Mouse (Mus musculus) adrenal gland, postnatal 10 days (tissue): ENCODE data around the gene Kctd20. TPM values are rescaled to one million over a fixed set of nuclear protein-coding genes. Genes with fewer than 3 reads are reported as not detected.

Experiments
- DNase-seq: peaks from one replicate; pipeline ENCODE4 v3.0.0; 2021; ENCODE audit warnings: mixed read lengths
- long read RNA-seq, 2 experiments: library from polyadenylated mRNA; stranded (forward); transcript quantifications; one replicate each; pipeline ENCODE4 v2.0.0; 2021
- total RNA-seq, 2 experiments: library from RNA; stranded (reverse); gene quantifications; 2 replicates each; pipeline ENCODE4 v1.2.3; 2021

Gene Kctd20
- 10 to 100 TPM; 76.1 to 76.7 TPM for total RNA-seq
- long read RNA-seq, experiment 1, full-length matches to known transcripts: 70 of 91 reads
- long read RNA-seq, experiment 1, partial matches to known transcripts: 12 of 91 reads
- long read RNA-seq, experiment 1, other reads (novel, unspliced or antisense): 9 of 91 reads
- long read RNA-seq, experiment 2, full-length matches to known transcripts: 61 of 77 reads
- long read RNA-seq, experiment 2, partial matches to known transcripts: 4 of 77 reads
- long read RNA-seq, experiment 2, other reads (novel, unspliced or antisense): 12 of 77 reads

- peak; percentile 98 for DNase-seq
These were observed at the start of gene Kctd20 for GRCm38 (mm10) chr17:28951831-28952799. Kctd20 (plus strand) TSS chr17:28951950.

GRCm38 (mm10) chr17:28904546-28905376 lies 47.0 kb upstream of the Kctd20 start:
- peak; percentile 85 for DNase-seq

- DNase-seq: no peak
These were observed 46.3 kb upstream of the Kctd20 start for GRCm38 (mm10) chr17:28905377-28905916.

DNA sequence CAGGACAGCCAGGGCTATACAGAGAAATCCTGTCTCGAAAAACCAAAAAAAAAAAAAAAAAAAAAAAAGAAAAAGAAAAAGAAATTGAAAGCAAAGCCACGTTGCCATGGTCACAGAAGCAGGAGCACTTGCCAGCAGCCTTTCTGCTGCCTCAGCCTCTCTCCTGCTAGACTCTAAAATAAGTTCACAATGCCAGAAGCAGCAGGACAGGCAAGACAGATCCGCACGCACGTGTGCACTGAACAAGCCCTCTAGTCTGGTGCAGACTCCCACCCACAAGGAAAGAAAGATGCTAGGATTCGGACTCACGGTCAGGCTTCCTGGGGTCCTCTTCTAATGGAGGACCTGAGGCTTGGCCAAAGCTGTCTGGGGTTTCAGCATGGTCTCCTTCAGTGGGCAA lies 43.8 kb upstream of the Kctd20 start:
- DNase-seq: no peak

DNA sequence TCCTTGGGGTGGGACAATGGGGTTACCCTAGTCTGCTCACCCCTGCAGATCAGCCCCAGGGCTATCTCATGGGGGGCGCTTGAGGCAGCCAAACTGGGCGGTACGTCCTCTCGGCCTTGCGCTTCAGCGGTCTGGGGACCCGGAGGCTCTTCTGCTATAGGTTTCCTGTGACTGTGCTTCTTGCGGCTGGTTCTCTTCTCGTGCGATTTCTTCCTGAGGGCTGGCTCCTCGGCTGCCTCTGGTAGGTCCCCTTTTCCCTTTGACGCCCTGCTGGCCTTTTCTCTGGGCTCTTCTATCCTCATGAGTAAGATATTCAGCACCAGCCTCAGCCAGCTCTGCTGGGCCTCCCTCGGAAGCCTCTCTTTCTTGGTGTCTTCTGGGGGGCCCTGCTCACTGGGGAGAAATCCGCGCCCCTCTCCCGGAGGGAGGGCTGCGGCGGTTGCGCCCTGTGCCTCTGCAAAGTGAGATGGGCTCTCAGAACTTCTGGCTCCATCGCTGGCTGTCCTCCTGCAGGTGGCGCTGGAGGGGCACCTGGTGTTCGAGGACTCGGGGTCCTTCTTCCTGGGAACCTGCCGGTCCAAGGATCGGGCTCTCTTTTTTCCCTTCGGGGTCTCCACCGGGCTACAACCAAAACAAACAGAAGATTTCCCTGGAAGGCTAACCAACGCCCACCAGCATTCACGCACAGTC lies 42.4 kb upstream of the Kctd20 start:
- DNase-seq: peak; percentile 75

DNA sequence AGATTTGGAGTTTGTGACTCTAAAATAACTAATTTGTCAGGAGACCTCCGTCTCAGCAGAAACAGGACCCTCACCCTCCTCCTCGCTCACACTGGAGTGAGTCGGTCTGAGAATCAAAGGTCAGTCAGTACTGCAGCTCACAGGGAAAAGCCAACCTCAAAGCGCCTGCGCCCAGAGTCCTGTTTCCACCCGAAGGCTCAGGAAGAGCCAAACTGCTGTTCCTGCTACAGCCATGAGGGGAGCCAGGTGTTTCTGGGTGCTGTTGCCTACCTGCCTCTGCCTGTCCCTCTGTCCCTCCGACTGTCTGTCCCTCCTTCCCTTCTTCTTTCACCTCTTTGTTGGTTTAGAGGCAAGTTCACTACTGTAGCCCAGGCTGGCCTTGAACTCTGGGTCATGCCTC lies 41.6 kb upstream of the Kctd20 start:
- no peak for DNase-seq

DNA sequence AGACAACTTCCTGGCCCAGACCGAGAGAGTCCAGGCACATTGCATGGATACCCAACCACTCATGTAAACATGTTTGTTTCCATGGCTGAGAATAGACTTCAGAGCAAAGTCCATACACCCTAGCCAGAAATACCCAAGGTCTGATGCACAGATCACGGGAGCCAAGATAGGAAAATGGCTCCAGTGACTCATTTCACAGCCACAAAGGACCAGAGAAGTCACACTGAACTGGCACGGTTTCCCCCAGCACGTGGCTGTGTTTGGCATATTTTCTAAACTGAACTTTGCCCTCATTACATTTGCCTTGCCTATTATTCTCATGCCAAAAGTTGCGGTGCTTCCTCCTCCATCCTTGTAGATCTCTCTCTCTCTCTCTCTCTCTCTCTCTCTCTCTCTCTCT lies 38.5 kb upstream of the Kctd20 start:
- peak; percentile 67 for DNase-seq

- DNase-seq: peak; percentile 44
These were observed 37.8 kb upstream of the Kctd20 start for GRCm38 (mm10) chr17:28913940-28914339.

DNA sequence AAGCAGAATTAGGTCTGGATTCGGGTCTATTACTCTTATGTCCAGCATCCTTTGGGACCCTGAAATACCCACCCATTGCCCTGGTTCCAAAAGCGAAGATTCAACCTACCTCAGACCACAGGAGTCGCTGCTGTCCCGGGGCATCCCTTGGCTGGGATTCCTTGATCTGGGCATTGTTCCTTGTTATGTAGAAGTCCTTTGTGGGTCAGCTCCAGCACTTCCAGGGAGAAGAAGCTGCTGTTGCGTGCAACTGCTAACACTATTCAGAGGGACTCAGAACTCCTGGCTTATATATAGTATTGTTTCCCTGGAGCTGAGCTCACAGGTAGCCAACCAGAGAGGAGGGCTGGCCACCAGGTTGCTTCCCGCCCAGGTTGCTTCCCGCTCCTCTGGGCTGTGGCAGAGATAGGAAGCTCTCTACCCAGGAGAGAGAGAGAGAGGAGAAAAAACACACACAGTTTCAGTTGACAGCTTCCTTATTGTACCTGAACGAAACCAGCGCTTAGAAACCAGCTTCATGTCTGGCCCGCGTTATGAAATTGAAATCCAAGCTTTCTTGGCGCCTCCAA lies 36.6 kb upstream of the Kctd20 start, which contains the start of gene 4930539E08Rik:
TSS of gene 4930539E08Rik (minus strand) at position 265 of the 569 bp plus-strand sequence.
- no peak for DNase-seq

DNA sequence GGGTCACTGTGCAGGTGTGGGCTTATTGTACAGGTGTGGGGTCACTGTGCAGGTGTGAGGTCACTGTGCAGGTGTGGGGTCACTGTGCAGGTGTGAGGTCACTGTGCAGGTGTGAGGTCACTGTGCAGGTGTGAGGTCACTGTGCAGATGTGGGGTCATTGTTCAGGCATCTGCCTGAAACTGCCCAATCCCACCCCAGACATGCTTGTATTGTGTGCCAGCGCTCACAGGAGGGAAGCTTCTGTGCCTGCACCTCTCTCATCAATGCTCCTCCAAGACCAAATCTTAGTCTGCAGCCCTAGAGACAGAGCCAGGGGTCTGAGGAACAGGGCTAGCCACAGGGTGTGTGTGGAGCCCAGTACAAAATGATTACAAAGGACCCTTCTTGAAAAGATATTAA lies 35.2 kb upstream of the Kctd20 start:
- no peak for DNase-seq

GRCm38 (mm10) chr17:28921086-28921485 lies 30.7 kb upstream of the Kctd20 start:
- peak; percentile 44 for DNase-seq

DNA sequence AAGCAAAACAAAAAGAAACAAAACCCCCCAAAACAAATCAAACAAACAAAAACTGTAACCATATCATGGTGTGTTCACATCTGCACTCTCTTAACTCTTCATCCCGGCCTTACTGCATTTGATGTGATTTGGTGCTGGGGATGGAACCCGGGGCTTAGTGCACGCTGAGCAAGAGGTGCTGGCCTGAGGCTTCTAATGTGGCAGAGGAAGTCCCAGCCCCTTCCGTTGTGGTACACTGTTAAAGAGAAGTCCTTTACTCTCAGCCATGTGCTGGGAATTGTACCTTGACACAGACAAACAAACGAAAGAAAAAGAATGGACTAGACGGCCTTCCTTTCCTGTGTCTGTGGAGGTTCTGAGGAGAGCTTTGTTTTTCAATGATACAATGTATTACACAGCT lies 29.7 kb upstream of the Kctd20 start:
- no peak for DNase-seq

DNA sequence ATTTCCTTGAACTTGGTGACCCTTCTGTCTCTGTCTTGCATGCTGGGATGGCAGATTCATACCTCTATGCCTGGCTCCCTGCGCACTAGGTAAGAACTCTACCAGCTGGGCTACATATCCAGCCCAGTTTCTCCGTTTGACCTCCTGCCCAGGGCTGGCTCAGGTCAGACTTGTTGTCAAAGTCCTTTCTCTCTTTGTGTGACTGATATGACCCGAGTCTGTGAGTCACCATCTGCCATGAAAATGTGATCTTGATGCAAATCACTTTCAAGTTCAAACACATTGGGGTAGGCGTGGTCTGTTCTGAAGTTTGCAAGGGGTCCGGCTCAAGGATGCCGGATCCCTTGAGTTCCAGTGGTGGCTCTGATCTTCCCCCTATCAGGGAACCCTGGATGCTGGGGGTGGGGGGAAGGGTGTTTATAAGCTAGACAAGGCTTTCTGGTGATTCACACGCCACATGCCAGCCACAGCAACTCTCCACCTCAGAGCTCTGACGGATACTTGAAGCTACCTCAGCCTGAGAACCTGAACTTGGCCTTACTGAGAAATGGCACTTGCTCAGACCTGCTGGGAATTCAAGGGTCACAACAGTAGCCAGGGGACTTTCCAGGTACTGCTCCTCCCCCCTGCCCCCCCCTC lies 26.7 kb upstream of the Kctd20 start:
- no peak for DNase-seq

GRCm38 (mm10) chr17:28926380-28926779 lies 25.4 kb upstream of the Kctd20 start:
- DNase-seq: peak; percentile 86

DNA sequence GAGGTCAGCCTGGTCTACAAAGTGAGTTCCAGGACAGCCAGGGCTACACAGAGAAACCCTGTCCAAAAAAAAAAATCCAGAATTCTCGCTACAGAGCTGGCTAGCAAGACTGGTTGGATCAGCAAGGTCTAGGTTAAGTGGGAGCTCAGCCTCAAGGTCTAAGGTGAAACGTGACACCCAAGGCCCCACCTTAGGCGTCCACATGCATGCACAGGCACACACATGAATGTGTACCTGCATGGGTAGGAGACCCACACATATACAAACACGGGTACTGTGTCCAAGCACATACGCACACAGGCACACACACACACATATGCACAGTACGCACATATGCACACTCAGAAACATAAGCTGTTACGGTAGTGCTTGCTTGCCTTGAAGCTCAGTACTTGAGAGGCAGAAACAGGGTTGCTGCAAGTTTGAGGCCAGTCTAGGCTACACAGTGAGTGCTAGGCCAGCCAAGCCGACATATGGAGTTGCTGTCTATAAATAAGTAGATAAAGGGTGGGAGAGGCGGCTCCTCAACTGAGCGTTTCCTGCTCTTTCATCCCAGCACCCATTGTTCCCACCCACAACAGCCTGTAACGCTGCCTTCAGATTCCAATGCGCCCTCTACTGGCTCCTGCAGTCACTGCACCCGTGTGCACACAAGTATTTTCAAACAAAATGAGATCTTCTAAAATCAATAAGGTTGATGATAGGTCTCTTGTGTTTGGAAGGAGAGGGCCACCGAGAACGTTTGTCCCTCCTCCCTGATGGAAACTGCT lies 24.7 kb upstream of the Kctd20 start:
- peak; percentile 68 for DNase-seq

DNA sequence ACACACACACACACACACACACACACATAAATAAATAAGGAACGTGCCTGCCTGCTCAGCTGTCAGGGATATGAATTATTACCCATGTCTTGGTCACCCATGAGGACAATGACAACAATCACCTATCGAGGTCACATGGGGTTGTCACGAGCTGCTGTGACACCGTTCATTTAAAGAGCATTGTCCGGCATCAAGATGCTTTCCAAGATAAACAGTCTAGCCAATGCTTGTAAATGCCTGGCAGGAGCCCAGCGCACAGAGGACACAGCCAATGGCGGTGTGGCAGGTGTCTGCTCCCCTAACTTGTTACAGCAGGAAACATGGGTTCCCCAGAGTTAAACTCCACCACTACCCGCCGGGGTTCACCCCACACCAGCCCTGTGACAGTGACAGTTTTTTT lies 23.7 kb upstream of the Kctd20 start:
- DNase-seq: no peak

DNA sequence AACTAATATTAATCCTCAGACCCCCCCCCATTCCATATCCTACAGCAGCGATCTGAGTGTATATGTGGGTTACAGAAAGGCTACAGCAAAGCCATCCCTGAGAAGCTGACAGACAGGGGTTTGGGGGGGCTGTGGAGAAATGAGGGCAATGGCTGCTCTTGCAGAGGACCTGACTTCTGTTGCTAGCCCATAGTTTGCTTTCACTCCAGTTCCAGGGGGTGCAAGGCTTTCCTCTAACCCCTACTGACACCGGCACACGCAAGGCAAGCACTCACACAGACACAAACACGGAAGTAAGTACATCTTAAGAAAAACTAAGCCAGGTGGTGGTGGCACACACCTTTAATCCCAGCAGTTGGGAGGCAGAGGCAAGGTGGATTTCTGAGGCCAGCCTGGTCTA lies 22.4 kb upstream of the Kctd20 start:
- no peak for DNase-seq

DNA sequence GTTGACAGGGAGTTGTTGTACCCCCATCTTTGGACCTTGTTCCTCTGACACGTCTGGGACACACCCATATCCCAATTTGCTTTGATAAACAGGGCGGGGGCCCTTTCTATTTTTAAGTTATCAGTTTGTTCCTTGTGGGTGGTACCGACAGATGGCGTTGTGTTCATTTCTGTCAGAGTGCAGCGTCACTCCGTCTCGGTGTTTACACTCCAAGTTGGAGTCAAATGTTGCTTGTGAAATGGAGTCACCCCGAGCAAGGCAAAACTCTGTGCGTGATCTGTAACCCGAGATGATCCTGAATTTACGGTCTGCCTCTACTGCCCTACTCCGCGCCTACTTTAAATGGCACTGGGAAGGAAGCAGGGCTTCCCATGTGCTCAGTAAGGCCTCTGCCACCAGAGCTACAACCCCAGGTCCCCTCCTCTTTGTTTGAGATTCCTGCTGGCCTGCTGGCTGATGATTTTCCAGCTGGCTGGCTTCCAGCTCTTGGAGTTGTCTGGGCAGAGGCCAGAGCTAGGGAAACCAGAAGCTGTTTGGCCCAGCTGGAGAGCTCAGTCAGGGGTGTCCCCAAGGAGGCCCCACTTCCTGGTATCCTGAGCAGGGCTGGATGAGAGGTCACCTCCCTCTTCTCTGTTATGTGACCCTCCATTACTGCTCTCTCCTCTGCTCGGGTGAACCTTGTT lies 21.2 kb upstream of the Kctd20 start:
- DNase-seq: peak; percentile 97
